Mouse (Mus musculus) left cerebral cortex, adult 18-20 months (tissue): ENCODE measurements around the gene Arpc4. TPM values are rescaled to one million over a fixed set of nuclear protein-coding genes. Genes with fewer than 3 reads are reported as not detected.
A peak's percentile ranks its signal among the peaks of the same experiment; 100 is the strongest.

Source experiments
- DNase-seq, 2 experiments: peaks; one replicate each; pipeline ENCODE4 v3.0.0; 2021 to 2022; ENCODE audit warnings: low spot score in 2 of 2, mixed read lengths in 1 of 2
- total RNA-seq, 2 experiments: library from RNA; stranded (reverse); gene quantifications; 2 replicates each; pipeline ENCODE4 v1.2.3; 2021

Arpc4 gene
- total RNA-seq, 2 experiments from 2014 or later = 256 to 267 TPM

- DNase-seq = no peak
Observed at GRCm38 (mm10) chr6:113396270-113397030, 18.5 kb downstream of the Arpc4 start.

GRCm38 (mm10) chr6:113402094-113402493 is 24.2 kb downstream of the Arpc4 start:
- peak in 1 of 2 experiments; percentile 47 for DNase-seq

- peak in 1 of 2 experiments; percentile 28 for DNase-seq
Observed at GRCm38 (mm10) chr6:113404649-113405448, 26.9 kb downstream of the Arpc4 start.

GRCm38 (mm10) chr6:113405483-113405882 is 27.6 kb downstream of the Arpc4 start:
- DNase-seq = peak; percentile 59 to 75

GRCm38 (mm10) chr6:113406683-113407082 is 28.8 kb downstream of the Arpc4 start:
- DNase-seq = no peak

- no peak for DNase-seq
Observed at GRCm38 (mm10) chr6:113410001-113410400, 32.1 kb downstream of the Arpc4 start.

DNA sequence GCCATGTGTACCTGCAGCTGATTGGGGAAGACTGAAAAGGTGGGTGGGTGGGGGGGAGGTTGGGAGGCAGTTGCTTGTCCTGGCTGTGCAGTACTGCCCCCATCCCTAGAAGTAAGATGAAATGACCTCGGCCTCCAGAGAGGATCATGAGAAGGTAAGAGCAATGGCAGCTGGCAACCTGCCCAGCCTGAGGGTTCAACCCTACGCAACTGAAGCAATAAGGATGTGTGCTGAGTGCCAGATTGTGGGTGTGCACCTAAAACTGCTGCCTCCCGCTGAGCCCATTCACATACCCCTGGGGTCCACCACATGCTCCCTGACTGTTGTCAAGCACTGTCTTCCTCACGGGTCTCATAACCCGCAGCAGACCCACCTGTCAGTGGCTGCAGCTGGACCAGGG is 38.5 kb downstream of the Arpc4 start:
- no peak for DNase-seq

- no peak for DNase-seq
Observed at GRCm38 (mm10) chr6:113418441-113419198, 40.7 kb downstream of the Arpc4 start.

GRCm38 (mm10) chr6:113419199-113419587 is 41.3 kb downstream of the Arpc4 start, which contains the start of gene Rpusd3:
Gene Rpusd3 (minus strand): TSS chr6:113419340.
- peak; percentile 98 to 100 for DNase-seq

DNA sequence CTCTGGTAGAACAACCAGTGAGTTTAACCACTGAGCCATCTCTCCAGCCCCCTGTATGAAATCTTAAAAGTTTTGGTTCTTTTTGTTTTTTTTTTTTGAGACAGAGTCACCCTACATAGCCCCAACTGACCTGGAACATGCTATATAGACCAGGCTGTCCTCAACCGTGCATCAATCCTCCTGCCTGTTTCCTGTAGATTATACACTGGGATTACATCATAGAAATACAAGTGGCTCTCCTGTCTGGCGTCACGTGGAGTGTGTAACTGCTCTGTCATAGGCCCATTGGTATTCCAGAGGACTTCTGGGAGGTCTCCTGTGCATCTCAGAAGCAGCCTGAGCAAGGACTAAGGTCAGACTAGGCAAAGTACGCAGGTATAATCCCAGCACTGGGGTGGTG is 45.1 kb downstream of the Arpc4 start:
- DNase-seq = no peak

- no peak for DNase-seq
Observed at GRCm38 (mm10) chr6:113424187-113424586, 46.3 kb downstream of the Arpc4 start.

DNA sequence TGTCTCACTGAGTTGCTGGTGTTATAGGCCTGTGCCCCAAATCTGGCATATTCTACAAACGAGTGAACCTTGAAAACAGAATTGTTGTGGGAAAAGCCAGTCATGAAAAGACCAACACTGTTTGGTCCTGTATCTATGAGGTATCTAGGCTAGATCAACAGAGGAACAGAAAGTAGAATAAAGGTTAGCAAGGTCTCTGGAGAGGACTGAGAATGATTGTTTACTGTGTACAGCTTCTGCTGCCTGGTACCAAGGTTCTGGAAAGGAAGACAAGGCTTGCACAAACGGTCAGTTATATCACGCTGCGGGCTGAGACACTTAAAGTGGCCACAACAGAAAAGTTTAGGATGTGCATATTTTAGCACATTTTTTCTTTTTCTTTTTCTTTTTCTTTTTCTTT is 48.8 kb downstream of the Arpc4 start:
- no peak for DNase-seq

DNA sequence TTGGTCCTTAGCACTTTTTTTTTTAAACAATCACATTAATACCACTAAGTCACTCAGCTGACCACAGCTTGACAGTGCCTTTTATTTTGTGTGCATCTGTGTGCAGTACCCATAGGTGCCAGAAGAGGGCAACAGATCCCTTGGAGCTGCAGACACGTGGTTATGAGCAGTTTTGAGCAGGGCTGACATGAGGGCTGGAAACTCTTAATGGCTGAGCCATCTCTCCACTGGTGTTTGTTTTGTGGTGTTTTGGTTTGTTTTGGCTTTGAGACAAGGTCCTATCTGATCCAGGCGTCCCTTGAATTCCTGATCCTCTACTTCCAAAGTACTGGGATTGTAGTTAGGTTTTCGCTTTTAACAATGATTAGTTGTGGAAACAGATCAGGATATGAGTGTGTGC is 49.5 kb downstream of the Arpc4 start:
- no peak for DNase-seq

- no peak for DNase-seq
Observed at GRCm38 (mm10) chr6:113428006-113428405, 50.1 kb downstream of the Arpc4 start.

GRCm38 (mm10) chr6:113429965-113430364 is 52.0 kb downstream of the Arpc4 start:
- DNase-seq = no peak

DNA sequence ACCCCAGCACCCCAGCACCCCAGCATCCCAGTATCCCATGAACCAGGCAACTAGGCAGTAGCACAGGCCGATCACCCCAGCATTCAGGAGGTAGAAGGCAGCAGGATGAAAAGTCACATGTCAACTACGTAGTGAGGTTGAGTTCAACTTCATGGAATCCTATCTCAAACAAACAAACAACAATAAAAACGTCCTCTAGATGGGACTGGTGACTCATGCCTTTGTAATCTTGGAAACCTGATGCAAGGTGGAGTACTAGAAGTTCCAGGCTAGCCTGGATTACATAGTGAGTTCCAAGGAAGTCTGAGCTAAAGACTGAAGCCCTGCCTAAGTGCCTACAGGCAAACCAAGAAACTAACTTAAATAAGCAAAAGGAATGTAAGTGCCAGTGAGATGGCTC is 52.9 kb downstream of the Arpc4 start:
- DNase-seq = no peak

- no peak for DNase-seq
Observed at GRCm38 (mm10) chr6:113431801-113432200, 53.9 kb downstream of the Arpc4 start.

- no peak for DNase-seq
Observed at GRCm38 (mm10) chr6:113433661-113434060, 55.7 kb downstream of the Arpc4 start.

DNA sequence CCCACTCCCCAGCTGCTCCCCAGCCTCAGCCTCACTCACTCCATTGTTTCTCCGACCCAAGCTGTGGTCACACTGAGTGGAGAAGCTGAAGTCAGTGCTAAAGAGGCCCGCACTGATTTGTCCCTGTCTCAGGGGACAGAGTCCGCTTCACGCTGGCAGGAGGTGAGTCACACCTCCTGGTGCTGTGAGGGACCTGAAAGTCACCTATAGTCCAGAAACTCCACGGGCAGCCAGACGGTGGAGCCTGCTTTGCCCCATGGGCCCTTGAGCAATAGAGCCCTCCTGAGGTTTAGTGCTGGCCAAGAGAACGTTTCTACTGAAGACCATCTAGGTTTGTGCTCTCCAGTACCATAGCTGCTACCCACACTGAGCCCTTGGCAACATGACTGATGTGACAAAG is 56.8 kb downstream of the Arpc4 start:
- DNase-seq = no peak

DNA sequence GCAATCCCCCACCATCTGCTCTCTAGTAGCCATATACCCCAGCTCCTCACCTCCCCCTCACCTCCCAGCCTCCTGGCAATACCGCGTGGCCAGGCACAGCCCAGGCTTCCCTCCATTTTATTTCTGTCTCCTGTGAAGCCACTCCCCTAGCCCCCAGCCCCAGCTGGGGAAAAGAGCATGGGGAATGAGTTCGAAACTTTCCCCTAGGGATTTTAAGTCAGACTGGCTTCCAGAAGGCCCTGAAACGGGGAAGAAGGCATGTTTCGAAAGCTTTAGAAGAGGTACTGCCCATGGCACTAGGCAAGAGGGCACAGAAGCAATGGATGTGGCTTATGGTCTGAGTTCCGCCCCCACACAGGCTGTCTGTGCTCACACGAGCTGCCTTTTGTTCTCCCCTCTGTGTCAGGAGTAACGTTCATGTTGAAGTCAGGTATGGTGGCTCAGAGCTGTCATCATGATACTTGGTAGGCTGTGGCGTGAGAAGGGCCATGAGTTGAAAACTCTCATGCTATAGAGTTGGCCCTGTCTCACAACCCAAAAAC is 57.8 kb downstream of the Arpc4 start, which contains the start of gene Cidec:
TSS of gene Cidec (minus strand) at position 97 of the 542 bp plus-strand sequence.
- DNase-seq = no peak

GRCm38 (mm10) chr6:113437135-113437534 is 59.2 kb downstream of the Arpc4 start:
- DNase-seq = no peak
